Mouse (Mus musculus): ENCODE results near the gene Pdgfb.

Gene Pdgfb

DNA sequence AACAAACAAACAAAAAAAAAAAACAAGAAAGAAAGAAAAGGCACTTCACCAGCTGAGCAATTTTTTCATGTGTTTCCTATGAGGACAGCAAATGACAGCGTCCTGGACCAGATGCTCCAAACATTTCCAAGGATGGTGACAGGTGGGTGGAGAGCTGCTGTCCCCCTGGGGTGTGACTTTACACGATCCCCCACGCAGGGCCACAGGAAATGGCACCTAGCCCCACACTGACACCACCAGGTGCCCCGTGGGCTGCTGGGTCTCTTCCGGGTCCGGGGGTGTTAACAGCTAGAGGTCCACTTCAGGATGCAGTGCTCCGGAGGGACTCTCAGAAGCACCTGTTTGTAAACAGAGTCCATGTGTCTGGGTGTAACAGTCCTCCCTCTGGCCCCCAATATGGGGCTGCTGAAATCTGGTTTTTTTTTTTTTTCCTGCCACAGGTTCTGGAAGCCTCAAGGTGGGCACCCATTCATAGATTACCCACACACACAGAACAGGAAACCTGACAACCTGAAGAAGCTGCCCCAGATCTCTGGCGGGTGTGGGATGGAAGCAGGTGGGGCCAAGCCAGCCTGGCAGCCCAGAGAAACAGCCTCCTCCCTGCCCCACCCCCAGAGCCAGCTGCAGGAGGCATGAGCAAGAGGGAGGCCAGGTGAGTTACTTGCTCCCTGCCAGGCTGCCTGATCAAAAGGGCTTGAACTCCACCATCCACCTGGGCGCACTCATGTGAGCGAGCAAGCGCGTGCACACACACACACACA, 5.2 kb downstream of the Pdgfb start:
- no peak for DNase-seq (ENCODE audit: low read depth)

DNA sequence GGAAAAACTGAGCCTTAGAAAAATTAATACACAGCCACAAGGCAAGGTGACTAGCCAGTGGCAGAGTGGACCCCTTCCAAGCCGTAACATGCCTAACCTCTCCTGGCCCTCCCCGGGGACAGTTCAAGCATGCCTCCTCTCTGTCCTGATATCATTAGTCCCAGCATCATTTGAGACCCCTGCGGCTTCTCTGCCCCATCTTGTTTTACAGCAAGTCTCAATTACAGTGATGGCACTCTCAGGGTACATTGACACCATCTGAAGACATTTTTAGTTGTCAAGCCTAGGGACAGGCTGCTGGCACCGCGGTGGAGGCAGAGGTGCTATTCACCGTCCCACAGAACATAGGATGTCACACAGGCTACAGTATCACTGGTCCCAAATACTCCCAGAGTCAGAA, 6.3 kb downstream of the Pdgfb start:
- no peak for DNase-seq (ENCODE audit: low read depth)

DNA sequence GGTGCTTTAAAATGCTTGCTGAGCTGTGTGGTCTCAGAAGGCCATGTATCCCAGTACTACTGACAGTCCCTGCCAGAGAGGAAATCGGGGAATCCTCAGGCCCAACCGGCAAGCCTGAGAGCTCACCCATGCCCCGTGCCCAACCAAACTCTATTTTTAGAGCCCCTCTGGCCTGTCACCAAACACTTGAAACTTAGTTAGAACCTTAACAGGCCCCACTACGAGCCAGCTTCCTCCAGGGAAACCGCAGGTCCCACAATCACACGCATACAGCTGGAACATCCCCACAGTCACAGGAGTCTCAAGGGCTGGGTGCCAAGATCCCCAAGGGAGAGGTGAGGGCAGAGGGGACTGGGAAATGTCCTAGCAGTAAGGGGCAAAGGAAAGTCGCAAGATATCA, 8.6 kb downstream of the Pdgfb start:
- no peak for DNase-seq (ENCODE audit: low read depth)

DNA sequence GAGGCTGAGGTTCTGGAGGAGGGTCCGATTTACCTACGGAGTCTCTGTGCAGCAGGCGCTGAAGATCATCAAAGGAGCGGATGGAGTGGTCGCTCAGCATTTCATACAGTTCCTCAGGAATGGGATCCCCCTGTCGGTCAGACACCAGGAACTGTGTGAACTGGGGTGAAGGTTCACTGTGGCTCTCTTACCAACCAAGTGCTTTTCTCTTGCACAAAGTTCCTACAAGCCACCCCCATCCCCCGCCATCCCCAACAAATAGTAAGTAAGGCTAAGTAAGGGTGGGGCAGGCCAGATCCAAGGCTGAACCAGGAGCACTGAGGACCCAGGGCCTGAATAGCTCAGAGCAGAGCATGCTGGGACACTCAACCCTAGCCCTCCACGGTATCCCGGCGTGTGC, 9.3 kb downstream of the Pdgfb start:
- DNase-seq (ENCODE audit: low read depth), result no peak

DNA sequence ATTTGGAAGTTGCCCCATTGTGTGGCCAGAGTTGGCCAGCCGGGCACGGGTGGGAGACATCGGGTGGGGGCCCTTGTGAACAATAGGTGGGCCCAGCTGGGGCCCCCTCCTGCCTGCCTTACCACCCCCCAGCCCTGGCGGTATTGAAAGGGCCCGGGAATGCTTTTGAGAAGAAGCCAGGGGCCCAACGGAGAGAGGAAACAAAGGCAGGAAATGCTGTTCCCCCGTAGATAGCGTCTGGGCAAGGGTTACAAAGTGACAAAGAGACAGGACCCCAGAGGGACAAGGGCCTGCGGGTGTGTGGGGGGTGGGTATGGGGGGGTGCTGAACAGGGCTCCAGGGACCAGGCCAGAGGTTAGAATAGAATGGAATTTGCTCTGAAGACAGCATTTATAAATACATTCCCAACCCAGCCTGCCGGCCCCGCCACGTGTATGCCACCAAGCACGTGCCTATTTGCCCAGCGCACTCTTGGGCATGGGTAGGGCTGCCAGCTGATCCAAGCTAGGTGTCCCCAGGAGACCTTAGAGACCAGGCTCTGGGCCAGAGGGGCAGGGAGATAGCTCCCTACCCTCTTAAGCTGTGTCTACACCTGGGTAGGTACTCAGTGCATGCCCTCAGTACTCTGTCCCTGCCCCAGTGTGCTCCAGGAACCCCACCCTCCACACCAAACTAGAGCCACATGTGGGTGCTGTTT, 10.0 kb downstream of the Pdgfb start:
- DNase-seq (ENCODE audit: low read depth), result no peak

DNA sequence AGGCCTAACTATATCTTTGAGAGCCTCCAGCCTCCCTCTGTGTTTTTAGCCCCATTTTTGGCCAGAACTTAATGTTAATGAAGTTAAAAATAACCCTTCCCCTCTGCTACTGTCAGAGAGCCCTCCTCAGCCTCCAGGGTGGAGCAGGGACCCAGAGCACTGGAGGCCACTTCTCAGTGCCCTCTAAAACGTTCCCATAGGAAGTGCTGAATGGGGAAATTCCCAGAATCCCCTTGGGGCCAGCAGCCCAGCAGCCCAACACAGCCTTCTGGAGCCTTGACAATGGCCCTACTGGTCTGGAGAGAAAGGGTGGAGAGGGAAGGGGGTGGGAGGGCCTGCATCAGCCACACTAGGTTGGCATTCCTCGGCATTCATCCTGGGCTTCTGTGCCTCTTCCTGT, 11.2 kb downstream of the Pdgfb start:
- no peak for DNase-seq (ENCODE audit: low read depth)

DNA sequence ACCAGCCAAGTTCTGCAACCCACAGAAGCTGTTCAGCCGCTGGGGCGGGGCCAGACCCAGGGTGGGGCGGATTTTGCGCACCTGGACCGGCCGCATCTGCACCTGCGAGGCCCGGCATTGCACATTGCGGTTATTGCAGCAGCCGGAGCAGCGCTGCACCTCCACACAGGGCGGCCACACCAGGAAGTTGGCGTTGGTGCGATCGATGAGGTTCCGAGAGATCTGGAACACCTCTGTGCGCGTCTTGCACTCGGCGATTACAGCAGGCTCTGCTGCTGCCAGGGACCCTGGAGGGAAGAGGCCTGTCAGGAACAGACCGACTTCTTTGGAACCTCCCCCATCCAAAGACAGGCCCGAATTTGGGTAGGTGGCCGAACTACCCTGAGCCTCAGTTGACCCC, 13.2 kb downstream of the Pdgfb start:
- no peak for DNase-seq (ENCODE audit: low read depth)

DNA sequence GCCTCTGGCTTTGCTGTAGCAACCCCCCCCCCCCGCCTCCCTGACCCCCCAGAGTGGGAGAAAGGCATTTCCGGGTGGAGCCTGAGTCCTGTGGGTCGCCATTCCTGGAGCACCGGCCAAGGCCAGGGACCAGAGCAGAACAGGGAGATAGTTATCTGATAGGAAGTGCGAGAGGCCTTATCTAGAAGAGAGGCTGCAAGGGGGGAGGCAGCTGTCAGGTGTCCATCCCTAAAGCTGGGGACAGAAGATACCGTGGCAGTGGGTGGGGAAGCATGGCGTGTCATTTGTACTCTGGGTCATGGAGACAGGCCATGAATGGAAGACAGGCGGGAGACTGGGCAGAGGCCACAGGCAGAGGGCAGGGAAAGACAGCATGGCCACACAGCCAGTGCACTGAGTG, 14.1 kb downstream of the Pdgfb start:
- no peak for DNase-seq (ENCODE audit: low read depth)

DNA sequence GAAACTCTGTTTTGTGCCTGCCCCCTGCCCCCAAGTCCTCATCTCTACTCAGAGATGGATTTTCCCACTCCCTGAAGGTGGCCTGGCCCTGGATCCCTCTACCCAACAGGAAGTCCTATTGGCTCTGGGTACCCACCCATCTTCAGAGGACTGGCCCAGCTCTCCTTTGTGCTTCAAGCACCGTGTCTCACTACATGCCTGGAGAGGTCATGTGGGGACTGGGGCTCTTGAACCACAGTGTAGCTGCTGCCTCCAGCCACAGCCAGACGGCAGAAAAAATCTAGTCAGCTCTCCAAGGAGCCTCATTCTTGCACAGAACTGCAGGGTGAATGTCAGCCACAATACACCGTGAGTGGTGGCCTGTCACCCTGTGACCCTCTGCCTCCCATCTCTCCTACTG, 16.8 kb downstream of the Pdgfb start:
- no peak for DNase-seq (ENCODE audit: low read depth)

DNA sequence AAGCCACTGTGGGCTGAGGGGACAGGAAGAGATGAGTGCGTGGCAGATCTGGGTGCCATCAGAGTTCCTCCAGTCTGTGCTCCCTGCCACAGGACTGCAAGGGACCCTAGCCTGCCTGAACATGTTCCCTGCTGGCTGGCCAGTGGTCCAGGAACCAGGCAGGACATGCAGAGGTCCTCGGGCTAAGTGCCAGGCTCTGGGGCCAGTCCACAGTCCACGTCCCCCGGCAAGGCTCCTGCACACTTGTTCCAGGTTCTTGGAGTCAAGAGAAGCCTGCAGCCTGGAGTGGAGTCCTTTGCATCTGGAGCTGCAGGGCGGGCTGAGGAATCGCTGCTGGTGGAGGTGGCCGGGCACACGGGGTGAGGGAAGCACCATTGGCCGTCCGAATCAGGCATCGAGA, 18.0 kb downstream of the Pdgfb start:
- no peak for DNase-seq (ENCODE audit: low read depth)

DNA sequence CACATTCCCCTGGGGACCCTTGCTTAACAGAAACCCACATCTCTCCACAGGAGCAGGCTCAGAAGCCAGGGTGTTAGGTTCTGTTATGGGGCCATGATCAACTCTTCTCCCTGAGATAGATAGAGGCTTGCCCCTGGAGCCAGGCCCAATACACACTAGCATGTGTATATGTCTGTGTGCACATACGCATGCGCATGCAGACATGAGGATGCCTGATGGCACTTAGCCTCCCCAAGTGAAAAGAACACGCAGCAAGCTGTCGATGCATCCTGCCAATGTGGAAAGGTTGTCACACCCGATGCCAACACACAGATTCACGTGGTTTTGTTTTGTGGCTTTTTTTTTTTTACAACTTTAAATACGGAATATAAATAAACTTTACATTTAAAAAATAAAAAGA, 19.2 kb downstream of the Pdgfb start:
- DNase-seq (ENCODE audit: low read depth), result no peak

DNA sequence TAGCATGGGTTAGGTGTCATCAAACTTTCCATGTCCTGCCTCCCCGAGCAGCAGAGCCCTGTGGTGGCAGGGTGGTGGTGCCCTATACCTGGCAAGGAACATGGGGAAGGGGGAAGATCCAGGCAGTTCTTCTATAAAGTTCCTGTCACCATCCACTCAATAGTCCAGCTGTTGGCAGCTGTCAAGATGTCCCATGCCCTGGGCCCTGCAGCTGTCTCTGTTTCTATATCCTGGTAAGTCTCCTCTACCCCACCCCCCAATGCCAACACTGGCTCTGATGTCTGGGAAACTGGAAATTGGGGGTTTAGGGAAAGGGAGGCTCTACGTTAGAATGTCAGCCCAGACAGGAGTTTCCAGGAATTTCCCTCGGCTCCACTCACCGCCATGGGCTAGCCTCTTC, 20.2 kb downstream of the Pdgfb start:
- DNase-seq (ENCODE audit: low read depth), result no peak

DNA sequence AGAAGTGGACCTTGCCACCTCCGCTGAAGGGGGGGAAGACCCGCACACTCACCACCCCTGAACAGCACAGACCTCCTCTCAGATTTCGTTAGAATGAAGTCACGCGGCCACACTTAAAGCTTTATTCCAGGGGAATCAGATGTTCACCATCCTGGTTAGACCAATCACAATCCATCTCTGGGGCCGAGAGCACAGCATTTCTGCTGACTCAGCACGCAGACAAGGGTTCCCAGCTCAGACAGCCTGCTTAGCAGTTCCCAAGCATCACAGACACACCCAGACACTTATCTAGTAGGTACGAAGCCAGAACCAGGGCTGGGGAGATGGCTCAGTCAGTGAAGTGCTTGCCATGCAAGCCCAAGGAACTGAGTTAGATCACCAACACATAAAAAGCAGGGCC, 28.6 kb downstream of the Pdgfb start:
- no peak for DNase-seq (ENCODE audit: low read depth)

DNA sequence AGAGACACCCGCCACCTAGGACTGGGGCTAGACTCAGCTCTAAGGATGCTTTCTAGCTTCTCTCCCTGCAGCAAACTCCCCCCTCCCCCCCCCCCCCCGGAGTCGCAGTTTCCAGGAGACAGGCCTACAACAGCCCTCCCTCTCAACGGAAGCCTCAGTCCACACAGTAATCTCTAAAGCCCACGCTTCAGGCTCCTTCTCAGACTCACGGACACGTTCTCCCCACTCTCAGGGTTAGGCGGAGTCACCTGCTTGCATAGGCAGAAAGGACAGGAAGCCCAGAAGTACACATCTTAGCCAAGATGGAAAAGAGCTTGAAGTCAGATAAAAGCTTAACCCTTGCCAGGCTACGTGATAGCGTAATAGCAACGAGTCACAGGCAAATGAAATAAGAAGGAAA, 29.3 kb downstream of the Pdgfb start:
- DNase-seq (ENCODE audit: low read depth), result peak; percentile 41

DNA sequence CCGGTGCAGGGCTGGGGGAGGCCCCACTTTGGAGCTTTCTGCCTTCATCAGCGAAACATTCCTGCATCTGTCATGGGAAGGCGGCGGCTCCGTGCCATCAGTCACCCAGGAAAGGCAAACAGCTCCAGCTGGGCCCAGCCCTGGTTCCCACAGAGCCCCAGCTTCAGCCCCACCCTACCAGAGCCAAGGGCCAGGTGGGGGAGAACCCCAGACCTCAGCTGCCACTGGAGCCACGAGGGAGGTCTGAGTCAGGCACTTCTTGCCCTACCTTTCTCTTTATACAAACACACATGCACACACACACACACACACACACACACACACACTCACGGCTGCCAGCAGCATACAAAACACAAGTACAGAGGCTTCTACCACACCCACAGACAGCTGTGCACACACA, 30.6 kb downstream of the Pdgfb start:
- DNase-seq (ENCODE audit: low read depth), result no peak

DNA sequence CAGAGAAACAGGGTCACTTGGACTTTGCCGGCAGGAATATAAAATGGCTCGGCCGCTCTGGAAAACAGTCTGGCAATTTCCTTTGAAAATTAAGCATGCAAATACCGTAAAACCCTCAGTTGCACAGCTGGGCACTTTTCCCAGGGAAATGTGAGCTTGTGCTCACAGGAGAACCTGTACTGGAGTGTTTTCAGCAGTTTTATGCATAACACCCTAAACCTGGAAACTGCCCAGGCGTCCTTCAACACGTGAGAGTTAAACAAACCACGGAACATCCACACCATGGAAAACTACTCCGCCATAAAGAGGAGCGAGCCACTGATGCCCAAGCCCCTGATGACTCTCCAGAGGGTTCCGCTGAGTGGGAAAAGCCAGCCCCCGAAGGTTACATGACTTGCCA, 34.1 kb downstream of the Pdgfb start:
- no peak for DNase-seq (ENCODE audit: low read depth)

DNA sequence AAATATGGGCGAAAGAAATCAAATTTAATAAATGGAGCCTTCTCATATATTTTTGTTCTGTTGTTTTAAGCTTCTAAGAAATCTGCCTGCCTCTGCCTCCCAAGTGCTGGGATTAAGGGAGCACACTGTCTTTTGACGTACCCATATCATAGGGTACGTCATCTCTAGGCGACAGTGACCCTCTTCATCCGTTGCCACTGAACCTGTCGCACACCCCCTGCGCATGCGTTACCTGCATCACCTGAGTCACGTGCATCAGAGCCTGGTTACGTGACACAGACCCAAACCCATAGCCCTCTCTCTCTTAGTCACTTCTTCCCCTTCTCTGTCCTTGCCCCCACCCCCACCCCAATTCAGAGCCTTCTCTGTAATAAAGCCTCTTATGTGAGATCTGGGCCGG, 42.6 kb downstream of the Pdgfb start:
- no peak for DNase-seq (ENCODE audit: low read depth)

DNA sequence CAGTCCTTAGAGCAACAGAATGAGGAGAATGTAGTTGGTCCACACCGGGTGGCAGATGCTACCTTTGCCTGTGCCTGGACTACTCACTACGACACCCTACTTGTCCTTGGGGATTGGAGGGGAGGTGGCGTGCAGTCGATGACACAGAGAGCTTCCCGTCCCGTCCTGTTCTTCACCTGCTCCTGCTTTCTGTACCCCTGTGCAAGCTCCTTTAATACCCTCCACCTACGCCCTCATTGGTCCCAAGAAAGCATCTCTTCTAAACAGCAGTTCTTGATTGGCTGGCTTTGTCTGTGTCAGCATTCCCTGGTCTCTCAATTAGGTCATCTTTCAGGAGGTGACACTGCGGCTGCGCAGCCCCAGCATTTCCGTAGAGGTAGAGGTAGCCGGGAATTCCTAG, 43.8 kb downstream of the Pdgfb start, which contains the start of gene Cbx7:
Gene Cbx7 (minus strand): TSS at position 180 of the 400 bp plus-strand sequence.
- DNase-seq (ENCODE audit: low read depth), result no peak

DNA sequence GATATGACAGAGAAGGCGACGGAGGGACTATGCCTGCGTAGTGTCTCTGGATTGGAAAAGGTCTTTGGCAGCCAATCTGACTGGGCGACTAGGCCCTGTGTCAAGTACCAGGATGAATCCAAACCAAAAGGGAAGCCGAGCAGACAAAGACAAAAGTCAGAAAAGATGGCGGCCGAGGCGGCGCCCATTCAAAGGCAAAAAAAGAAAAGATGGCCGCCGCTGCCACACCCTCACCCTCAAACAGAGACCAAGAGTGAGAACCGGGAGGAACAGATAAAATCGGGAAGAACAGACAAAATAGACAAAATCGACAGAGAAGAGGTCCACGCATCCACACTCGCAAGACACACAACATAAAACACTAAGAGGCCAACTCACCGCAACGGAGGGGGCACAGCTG, 44.3 kb downstream of the Pdgfb start:
- no peak for DNase-seq (ENCODE audit: low read depth)

DNA sequence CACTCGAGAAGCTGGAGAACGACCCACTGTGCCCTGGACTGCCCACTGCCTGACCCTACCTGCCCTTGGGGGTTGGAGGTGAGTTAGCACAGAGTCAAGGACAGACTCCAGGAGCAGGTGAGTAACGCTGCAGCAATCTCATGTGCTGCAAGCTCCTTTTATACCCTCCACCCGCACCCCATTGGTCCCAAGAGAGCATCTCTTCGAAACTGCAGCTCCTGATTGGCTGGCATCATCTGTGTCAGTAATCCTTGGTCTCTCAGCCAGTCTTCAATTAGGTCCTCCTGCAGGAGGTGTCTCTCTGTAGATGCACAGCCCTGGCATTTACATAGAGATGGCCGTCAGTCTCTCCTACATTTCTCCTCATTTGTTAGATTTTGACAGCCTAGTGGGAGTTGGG, 47.4 kb downstream of the Pdgfb start:
- no peak for DNase-seq (ENCODE audit: low read depth)

DNA sequence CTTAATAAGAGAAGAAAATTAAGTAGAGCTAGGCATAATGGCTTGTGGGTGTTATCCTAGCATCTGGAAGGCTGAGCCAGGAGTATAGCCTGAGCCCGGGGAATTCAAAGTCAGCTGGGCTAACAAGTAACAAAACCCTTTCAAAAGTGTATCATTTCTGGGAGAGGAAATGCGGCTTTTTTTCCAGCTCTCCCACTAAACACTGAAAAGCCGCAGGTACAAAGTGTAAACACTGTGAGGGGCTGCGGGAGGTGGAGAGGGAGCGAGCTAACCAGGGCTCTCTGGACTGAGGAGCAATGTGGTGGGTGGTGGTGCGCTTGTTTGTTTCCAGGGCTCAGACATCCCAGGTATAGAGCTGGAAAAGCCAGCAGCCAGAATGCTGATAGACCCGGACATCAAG, 50.4 kb downstream of the Pdgfb start:
- no peak for DNase-seq (ENCODE audit: low read depth)

DNA sequence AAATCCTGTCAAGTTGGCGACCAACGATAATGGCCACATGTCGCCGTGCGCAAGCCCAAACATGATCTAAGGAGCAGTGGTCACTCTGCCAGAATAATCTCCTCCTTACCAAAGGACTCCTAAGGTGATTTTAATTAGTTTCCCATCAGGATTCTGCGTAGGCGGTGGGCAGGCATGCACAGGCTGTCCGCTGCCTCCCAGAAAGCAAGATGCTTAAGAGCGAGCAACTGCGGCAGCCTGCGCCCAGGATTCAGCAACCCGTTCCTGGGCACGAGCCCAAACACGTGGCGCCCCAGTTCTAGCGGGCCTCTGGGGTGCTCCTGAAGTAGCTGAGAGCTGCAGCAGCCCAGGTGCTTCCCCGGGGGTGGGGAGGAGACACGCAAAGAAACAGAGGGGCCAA, 52.1 kb downstream of the Pdgfb start:
- no peak for DNase-seq (ENCODE audit: low read depth)

DNA sequence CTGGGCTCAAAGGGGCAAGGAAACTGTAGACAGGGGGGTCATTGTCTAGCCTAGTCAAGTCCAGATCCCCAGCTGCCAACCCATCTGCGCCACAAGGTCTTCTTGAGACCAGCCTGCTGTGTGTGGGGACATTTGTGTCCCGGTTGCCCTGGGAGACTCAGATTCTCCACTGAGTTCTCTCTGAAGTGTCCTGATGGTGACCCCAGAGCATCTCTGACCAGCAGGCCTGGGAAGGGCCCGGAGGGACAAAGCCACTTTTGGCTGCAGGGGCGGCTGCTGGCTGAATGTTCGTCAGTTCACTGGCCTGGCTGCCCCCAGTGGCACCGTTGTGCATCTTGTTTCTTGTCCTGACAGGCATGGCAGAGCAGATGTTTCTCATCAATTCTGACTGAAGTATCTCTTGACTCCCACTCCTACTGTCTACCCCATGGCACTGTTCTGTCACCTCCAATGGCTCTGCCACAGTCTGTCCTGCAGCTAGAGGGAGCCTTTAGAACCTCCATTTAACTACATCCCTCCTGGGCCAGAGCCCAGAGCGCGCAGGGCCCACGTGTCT, 53.3 kb downstream of the Pdgfb start:
- DNase-seq (ENCODE audit: low read depth), result peak; percentile 4

DNA sequence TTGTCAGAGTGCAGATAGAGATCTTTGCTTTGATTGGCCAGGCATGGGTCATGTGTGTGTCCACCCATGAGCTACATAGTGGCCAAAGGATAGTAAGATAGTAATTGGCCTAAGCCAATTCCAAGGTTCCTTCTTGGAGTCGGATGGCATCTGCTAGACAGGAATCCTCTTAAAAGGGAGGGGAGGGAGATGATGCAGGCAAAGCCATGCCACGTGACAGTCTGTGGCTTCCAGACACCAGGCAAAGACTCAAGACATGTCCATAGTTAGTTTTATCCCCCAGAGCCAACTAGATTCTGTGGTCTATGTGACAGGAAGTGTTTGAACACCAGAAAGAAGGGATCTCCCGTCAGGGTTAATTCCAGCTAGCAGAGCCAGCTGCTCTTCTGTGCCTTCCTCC, 56.4 kb downstream of the Pdgfb start:
- peak; percentile 28 for DNase-seq (ENCODE audit: low read depth)

All from naive thymus-derived CD4-positive, alpha-beta T cell, adult 2 months (primary cell).